Comparison of ENCODE assay signal across 12 mouse cellular contexts in genomic region chrX:12003947-12004346, GRCm38 (mm10).
A peak's percentile ranks its signal among the peaks of the same experiment; 100 is the strongest.
DNase-seq lines count a peak whose midpoint lies in the region; ATAC-seq and TF ChIP-seq lines count a peak whose summit lies in the region.
"Had no signal": no experiment of that assay in that cellular context is flagged by ENCODE, and none has a peak within 500 bp of the region (broad histone marks: within the 10 kb centered on the region; RNA-seq: fewer than 3 reads in every experiment).

No protein-coding gene starts in this region.

- H3K9me3 ChIP-seq in heart, embryonic 12.5 days (replicated peaks): no peaks in the 10 kb centered on the region
- no peaks in the 10 kb centered on the region for H3K9me3 ChIP-seq in lung, embryonic 16.5 days (ENCODE audit: control insufficient read depth, low read length)
- H3K9me3 ChIP-seq in lung, postnatal 0 days (ENCODE audit: low read length): no peaks in the 10 kb centered on the region
- no peaks in the 10 kb centered on the region for H3K9me3 ChIP-seq in forebrain, embryonic 14.5 days (replicated peaks; ENCODE audit: control insufficient read depth, low read length)
- no peaks in the 10 kb centered on the region for H3K9me3 ChIP-seq in liver, embryonic 15.5 days (replicated peaks)
- H3K9me3 ChIP-seq in kidney, embryonic 16.5 days (ENCODE audit: low read length): no peaks in the 10 kb centered on the region

- no peak for DNase-seq in heart, adult 9 months (ENCODE audit: low spot score in 2 of 2)
- DNase-seq in lung, postnatal 0 days (ENCODE audit: low spot score): no peak
- peak; percentile 52 for DNase-seq in forebrain, embryonic 14.5 days (ENCODE audit: low spot score)
- DNase-seq in kidney, adult 9 months: no peak
- DNase-seq: cerebellum, adult 8-10 months; kidney, postnatal 10 days; left cerebral cortex, postnatal 4 days had no signal

- peak overlapping the region; percentile 11; the same call in 1 of the 2 replicates for H3K4me2 ChIP-seq in heart, embryonic 12.5 days
- H3K4me2 ChIP-seq in lung, embryonic 16.5 days (ENCODE audit: low read depth, low read length): peak overlapping the region; percentile 17; the same call in 1 of the 2 replicates
- no peak overlapping the region for H3K4me2 ChIP-seq in lung, postnatal 0 days (replicated peaks; ENCODE audit: low read depth, low read length)
- H3K4me2 ChIP-seq in forebrain, embryonic 14.5 days (ENCODE audit: low read length): no peak overlapping the region
- H3K4me2 ChIP-seq in liver, embryonic 15.5 days: peak overlapping the region; percentile 87
- H3K4me2 ChIP-seq in kidney, embryonic 16.5 days (replicated peaks; ENCODE audit: low read depth, low read length): no peak overlapping the region

- no peak overlapping the region; the same call in 1 of the 2 replicates for H3K27ac ChIP-seq in heart, embryonic 12.5 days (ENCODE audit: poor library complexity, severe bottlenecking)
- H3K27ac ChIP-seq in lung, embryonic 16.5 days (ENCODE audit: low read length): peak overlapping the region; percentile 84
- H3K27ac ChIP-seq in lung, postnatal 0 days (ENCODE audit: low read length): no peak overlapping the region
- H3K27ac ChIP-seq in forebrain, embryonic 14.5 days (ENCODE audit: low read depth, low read length): no peak overlapping the region
- H3K27ac ChIP-seq in liver, embryonic 15.5 days (replicated peaks): peak overlapping the region; percentile 92
- H3K27ac ChIP-seq in kidney, embryonic 16.5 days (ENCODE audit: low read length): no peak overlapping the region

- 26% methylated on average over 6 of the region's 6 CpGs for WGBS in heart, embryonic 12.5 days
- 19% methylated on average over 6 of the region's 6 CpGs for WGBS in lung, embryonic 16.5 days
- WGBS in lung, postnatal 0 days: 22% methylated on average over 6 of the region's 6 CpGs
- 30% methylated on average over 6 of the region's 6 CpGs for WGBS in forebrain, embryonic 14.5 days
- WGBS in liver, embryonic 15.5 days (ENCODE audit: insufficient replicate concordance): 21% methylated on average over 6 of the region's 6 CpGs
- 33% methylated on average over 6 of the region's 6 CpGs for WGBS in kidney, embryonic 16.5 days

- TF ChIP-seq EP300 in lung, postnatal 0 days (IDR thresholded peaks at IDR 0.05): no peak

- ATAC-seq in heart, embryonic 12.5 days (ENCODE audit: insufficient number of reproducible peaks, low FRiP score): no peak
- ATAC-seq in lung, embryonic 16.5 days (ENCODE audit: low read depth): no peak
- ATAC-seq in lung, postnatal 0 days: no peak
- no peak for ATAC-seq in forebrain, embryonic 14.5 days
- ATAC-seq in liver, embryonic 15.5 days (ENCODE audit: insufficient read depth): no peak
- no peak for ATAC-seq in kidney, embryonic 16.5 days (ENCODE audit: low FRiP score, low TSS enrichment)
- ATAC-seq: activated CD4-positive, CD25-positive, alpha-beta regulatory T cell, adult 4 months had no signal

- no peak overlapping the region for H3K9ac ChIP-seq in heart, embryonic 12.5 days
- H3K9ac ChIP-seq in lung, embryonic 16.5 days (ENCODE audit: low read length): no peak overlapping the region
- H3K9ac ChIP-seq in lung, postnatal 0 days (replicated peaks; ENCODE audit: low read depth): no peak overlapping the region
- H3K9ac ChIP-seq in forebrain, embryonic 14.5 days (ENCODE audit: low read length): no peak overlapping the region
- peak overlapping the region; percentile 2; the same call in 1 of the 2 replicates for H3K9ac ChIP-seq in liver, embryonic 15.5 days
- no peak overlapping the region for H3K9ac ChIP-seq in kidney, embryonic 16.5 days (replicated peaks; ENCODE audit: low read length)

- H3K4me3 ChIP-seq in heart, embryonic 12.5 days: no peak overlapping the region
- H3K4me3 ChIP-seq in lung, embryonic 16.5 days (ENCODE audit: low read length): no peak overlapping the region
- H3K4me3 ChIP-seq in lung, postnatal 0 days (ENCODE audit: low read depth, low read length): no peak overlapping the region
- H3K4me3 ChIP-seq in forebrain, embryonic 14.5 days (ENCODE audit: low read depth, low read length): no peak overlapping the region
- H3K4me3 ChIP-seq in liver, embryonic 15.5 days (replicated peaks): no peak overlapping the region
- H3K4me3 ChIP-seq in kidney, embryonic 16.5 days (ENCODE audit: low read length): no peak overlapping the region

- no peak for TF ChIP-seq CTCF in lung, postnatal 0 days (IDR thresholded peaks at IDR 0.05)

- H3K27me3 ChIP-seq in heart, embryonic 12.5 days (replicated peaks): peaks cover 88% of the 10 kb centered on the region
- H3K27me3 ChIP-seq in lung, embryonic 16.5 days (ENCODE audit: control insufficient read depth, insufficient read depth, low read depth, low read length): peaks cover 37% of the 10 kb centered on the region
- H3K27me3 ChIP-seq in lung, postnatal 0 days (replicated peaks; ENCODE audit: insufficient read depth, low read length): no peaks in the 10 kb centered on the region; the same call in 1 of the 2 replicates
- no peaks in the 10 kb centered on the region; the same call in 1 of the 2 replicates for H3K27me3 ChIP-seq in forebrain, embryonic 14.5 days (replicated peaks; ENCODE audit: control insufficient read depth, insufficient read depth, low read length)
- peaks cover 58% of the 10 kb centered on the region for H3K27me3 ChIP-seq in liver, embryonic 15.5 days
- peaks cover 84% of the 10 kb centered on the region for H3K27me3 ChIP-seq in kidney, embryonic 16.5 days (ENCODE audit: insufficient read depth, low read length)

- H3K4me1 ChIP-seq in heart, embryonic 12.5 days (replicated peaks): peaks cover 47% of the 10 kb centered on the region
- peaks cover 35% of the 10 kb centered on the region for H3K4me1 ChIP-seq in lung, embryonic 16.5 days (replicated peaks; ENCODE audit: control insufficient read depth, insufficient read depth, low read length)
- no peaks in the 10 kb centered on the region for H3K4me1 ChIP-seq in lung, postnatal 0 days (ENCODE audit: insufficient read depth, low read depth, low read length)
- H3K4me1 ChIP-seq in forebrain, embryonic 14.5 days (ENCODE audit: control insufficient read depth, insufficient read depth, low read length): peaks cover 25% of the 10 kb centered on the region
- H3K4me1 ChIP-seq in liver, embryonic 15.5 days (replicated peaks): peaks cover 76% of the 10 kb centered on the region
- H3K4me1 ChIP-seq in kidney, embryonic 16.5 days (ENCODE audit: insufficient read depth, low read length): peaks cover 34% of the 10 kb centered on the region

- no peaks in the 10 kb centered on the region for H3K36me3 ChIP-seq in heart, embryonic 12.5 days
- H3K36me3 ChIP-seq in lung, embryonic 16.5 days (ENCODE audit: control insufficient read depth, insufficient read depth, low read length): no peaks in the 10 kb centered on the region
- no peaks in the 10 kb centered on the region for H3K36me3 ChIP-seq in lung, postnatal 0 days (ENCODE audit: insufficient read depth, low read length)
- H3K36me3 ChIP-seq in forebrain, embryonic 14.5 days (ENCODE audit: control insufficient read depth, insufficient read depth, low read length): no peaks in the 10 kb centered on the region
- no peaks in the 10 kb centered on the region for H3K36me3 ChIP-seq in liver, embryonic 15.5 days (replicated peaks)
- H3K36me3 ChIP-seq in kidney, embryonic 16.5 days (ENCODE audit: insufficient read depth, low read length): no peaks in the 10 kb centered on the region

Comparison
In these comparisons a context has a peak if more than half of its experiments do, and no peak if none do; other contexts are left out.
1. H3K27ac ChIP-seq: peak in lung, embryonic 16.5 days (single experiment) and liver, embryonic 15.5 days (single experiment); none in heart, embryonic 12.5 days (single experiment), lung, postnatal 0 days (single experiment), forebrain, embryonic 14.5 days (single experiment) and kidney, embryonic 16.5 days (single experiment).
2. H3K4me2 ChIP-seq: peak in heart, embryonic 12.5 days (single experiment), lung, embryonic 16.5 days (single experiment) and liver, embryonic 15.5 days (single experiment); none in lung, postnatal 0 days (single experiment), forebrain, embryonic 14.5 days (single experiment) and kidney, embryonic 16.5 days (single experiment).